Mouse (Mus musculus) testis, adult 2 months (tissue): ENCODE results near the gene Nxn.

ENCODE experiments used
- CTCF ChIP-seq: fragments of 200-500 bp; IDR thresholded peaks from 2 replicates; pipeline ENCODE4 v1.5.1; 2012; ENCODE audit warnings: low read depth, mild to moderate bottlenecking, inconsistent platforms, low read length, moderate library complexity; ENCODE audit not compliant: control insufficient read depth, insufficient read depth, insufficient replicate concordance
- POLR2A ChIP-seq: fragments of 200-500 bp; IDR thresholded peaks from 2 replicates; pipeline ENCODE4 v1.6.1; 2012; ENCODE audit warnings: low read depth, mild to moderate bottlenecking, inconsistent platforms, low read length, moderate library complexity; ENCODE audit not compliant: control insufficient read depth

DNA sequence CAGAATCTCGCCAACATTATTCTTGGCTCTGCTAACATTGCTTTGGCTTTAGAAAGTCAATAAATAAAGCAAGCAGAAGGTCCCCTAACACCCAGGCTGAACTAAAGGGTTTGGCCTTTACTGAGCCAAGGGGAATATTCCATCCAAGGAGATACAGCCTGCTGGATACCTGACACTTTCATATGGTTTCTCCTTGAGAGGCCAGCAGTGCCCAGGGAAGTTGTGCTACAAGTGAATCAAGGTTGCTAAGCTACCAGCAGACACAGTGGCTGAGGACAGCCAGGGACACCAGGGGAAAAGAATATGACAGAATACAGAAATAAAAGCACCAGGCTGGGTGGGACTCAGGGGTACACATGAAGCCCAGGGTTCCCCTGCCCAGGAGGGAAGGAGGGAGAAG is 76.9 kb downstream of the Nxn start:
- TF ChIP-seq CTCF, result no peak
- TF ChIP-seq POLR2A, result no peak
